Mouse (Mus musculus): Measurements from ENCODE around the gene Rgs5.

Gene Rgs5

DNA sequence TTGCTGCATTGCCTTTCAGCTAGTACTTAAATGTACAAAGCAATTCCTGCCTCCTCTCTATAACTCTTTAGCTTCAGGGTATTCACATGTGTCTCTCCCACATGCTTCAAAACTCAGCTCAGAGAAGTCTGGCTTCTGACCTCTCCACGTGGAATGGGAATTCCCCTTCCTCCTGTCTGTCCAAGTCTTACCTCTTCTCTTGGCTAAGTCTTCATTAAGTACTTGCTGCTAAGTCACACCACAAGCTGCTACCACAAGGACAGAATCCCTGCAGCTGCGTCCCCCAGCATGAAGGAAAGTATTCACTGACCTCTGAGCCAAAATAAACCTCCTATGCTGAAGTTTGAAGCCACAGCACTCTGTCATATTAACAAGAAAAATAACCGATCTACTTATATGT lies 71.0 kb downstream of the Rgs5 start:
- no peak for DNase-seq (ENCODE audit: low spot score in 2 of 2)

DNA sequence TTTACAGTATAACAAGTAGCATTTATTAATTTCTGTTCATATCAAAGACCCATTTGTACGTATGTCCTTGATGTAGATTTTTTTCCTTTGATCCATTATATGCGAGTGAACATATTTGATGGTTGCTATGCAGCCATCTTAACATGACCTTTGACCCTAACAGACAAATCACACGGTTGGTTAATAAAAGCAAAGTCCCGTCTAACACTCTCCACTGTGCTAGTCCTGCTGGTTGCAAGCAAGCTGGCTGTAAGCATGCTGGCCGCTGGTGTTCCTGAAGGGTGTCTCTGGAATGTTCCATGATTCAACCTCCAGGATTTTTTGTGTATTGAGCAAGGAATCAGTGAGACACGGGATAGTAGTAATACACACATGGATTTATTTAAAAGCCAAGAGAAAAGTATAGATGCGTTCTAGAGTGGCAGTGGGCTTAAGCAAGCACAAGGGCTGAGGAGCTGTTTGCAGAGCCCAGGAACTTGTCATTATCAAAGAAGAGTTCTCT lies 75.3 kb downstream of the Rgs5 start:
- no peak for DNase-seq (ENCODE audit: low spot score in 2 of 2)

DNA sequence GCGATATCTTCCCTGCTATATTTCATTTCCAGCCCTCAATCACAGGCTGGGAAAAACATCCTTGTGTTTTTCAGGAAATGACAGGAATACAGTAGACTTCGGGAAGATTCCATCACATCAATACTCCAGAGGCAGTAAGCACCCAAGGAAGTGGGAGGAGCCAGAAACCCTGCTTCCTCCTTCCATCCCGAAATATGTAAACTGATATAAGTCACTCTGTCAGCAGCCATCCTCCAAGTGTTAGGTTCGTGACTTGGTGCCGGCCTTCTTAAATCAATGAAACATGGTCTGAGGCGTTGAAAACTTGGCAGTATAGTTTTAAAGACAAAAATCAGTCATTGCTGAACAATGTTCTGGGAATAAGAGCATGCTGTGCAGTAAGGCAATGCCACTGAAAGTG lies 80.8 kb downstream of the Rgs5 start:
- peak in 1 of 2 experiments; percentile 10 for DNase-seq (ENCODE audit: low spot score in 2 of 2)

DNA sequence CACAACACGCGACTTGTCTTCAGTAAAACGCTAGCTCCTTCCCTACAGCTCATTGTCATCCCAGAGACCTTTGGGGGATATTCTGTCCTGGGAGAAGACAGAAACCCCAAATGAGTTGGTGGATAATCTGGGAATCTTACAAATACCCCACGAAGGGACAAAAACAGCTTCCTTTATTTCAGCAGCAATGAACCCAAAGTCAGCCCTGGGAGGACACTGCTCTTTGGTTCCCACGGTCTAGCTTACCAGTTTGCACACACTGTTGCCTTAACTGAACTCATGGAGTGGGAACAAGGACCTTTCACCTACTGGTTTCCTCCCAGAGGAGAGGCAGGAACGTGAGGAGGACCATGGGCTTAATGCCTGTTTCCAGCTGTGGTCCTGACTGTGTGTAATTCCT lies 81.9 kb downstream of the Rgs5 start:
- peak; percentile 49 to 66 for DNase-seq (ENCODE audit: low spot score in 2 of 2)

DNA sequence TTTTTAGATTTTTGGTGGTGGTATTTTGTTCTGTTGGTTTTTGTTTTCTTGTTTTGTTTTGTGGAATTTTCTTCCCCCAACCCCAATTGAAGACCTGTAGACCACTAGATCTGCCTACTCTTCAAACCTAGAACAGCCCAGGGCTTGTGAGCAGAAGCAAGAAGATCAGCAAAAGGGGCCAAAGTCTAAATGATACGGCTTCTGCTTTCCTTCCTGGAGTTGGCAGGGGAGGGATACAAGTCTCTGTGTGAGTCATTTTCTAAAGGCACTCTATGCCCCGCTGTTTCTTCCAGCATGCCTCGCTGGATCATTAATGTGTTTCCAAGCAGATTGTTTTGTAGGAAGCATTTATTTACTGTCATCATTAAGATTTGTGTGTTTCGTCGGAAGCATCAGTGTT lies 85.8 kb downstream of the Rgs5 start:
- no peak for DNase-seq (ENCODE audit: low spot score in 2 of 2)
